Comparison of ENCODE assay signal across 14 mouse cellular contexts in genomic region chr12:101011017-101011416, GRCm38 (mm10). TPM values are rescaled to one million over a fixed set of nuclear protein-coding genes. Genes with fewer than 3 reads are reported as not detected.
A peak's percentile ranks its signal among the peaks of the same experiment; 100 is the strongest.
DNase-seq lines count a peak whose midpoint lies in the region; TF ChIP-seq lines count a peak whose summit lies in the region.
"Had no signal": no experiment of that assay in that cellular context is flagged by ENCODE, and none has a peak within 500 bp of the region (broad histone marks: within the 10 kb centered on the region; RNA-seq: fewer than 3 reads in every experiment).

No protein-coding gene starts in this region.

- no peak overlapping the region for H3K4me3 ChIP-seq in gastrocnemius, adult 2 months
- no peak overlapping the region for H3K4me3 ChIP-seq in small intestine, adult 2 months (ENCODE audit: low read depth, low read length)

- H3K36me3 ChIP-seq in small intestine, adult 2 months (ENCODE audit: control insufficient read depth, insufficient read depth, low read length): no peaks in the 10 kb centered on the region

- no peaks in the 10 kb centered on the region for H3K27me3 ChIP-seq in small intestine, adult 2 months (ENCODE audit: control insufficient read depth, insufficient read depth, low read length)

- peak overlapping the region; percentile 97 for H3K27ac ChIP-seq in gastrocnemius, adult 2 months
- peak overlapping the region; percentile 98 for H3K27ac ChIP-seq in small intestine, adult 2 months (ENCODE audit: insufficient read depth, low read depth, low read length)
- H3K27ac ChIP-seq: hindbrain, embryonic 14.5 days had no signal

- TF ChIP-seq POLR2A in small intestine, adult 2 months (IDR thresholded peaks at IDR 0.05; ENCODE audit: low read depth, low read length): no peak

- TF ChIP-seq CTCF in gastrocnemius, adult 2 months (IDR thresholded peaks at IDR 0.05): no peak
- TF ChIP-seq CTCF in small intestine, adult 2 months (IDR thresholded peaks at IDR 0.05; ENCODE audit: extremely low read depth, insufficient read length, insufficient replicate concordance, low read depth, low read length): no peak

- H3K4me1 ChIP-seq in small intestine, adult 2 months (ENCODE audit: control insufficient read depth, insufficient read depth, insufficient read length, low read length): peaks cover 69% of the 10 kb centered on the region

- 31% methylated on average over 7 of the region's 7 CpGs for WGBS in small intestine, adult 2 months

- intact Hi-C loops in gastrocnemius, adult 2 months (cut with DNase I): no loop called here
- intact Hi-C loops in left cerebral cortex, postnatal 4 days (cut with DNase I): no loop called here

- DNase-seq in gastrocnemius, adult 2 months: no peak
- DNase-seq in gastrocnemius, postnatal 25 days: no peak
- peak; percentile 70 for DNase-seq in A20 (ENCODE audit: low read depth, low spot score)
- DNase-seq in induced T-regulatory cell, adult 2 months (ENCODE audit: low read depth): peak; percentile 72
- DNase-seq in frontal cortex, postnatal 36 days (ENCODE audit: low spot score in 2 of 2): no peak
- no peak for DNase-seq in frontal cortex, postnatal 14 days (ENCODE audit: low spot score in 2 of 2)
- no peak for DNase-seq in left cerebral cortex, postnatal 4 days
- DNase-seq: cerebellum, postnatal 14 days; heart, postnatal 14 days; layer of hippocampus, adult 9-11 months; lung, postnatal 36 days; thymus, postnatal 36 days had no signal

RNA-seq across cellular contexts. Expression of gene Ccdc88c, which starts 17.8 kb away (rescaled TPM):
- total RNA-seq in gastrocnemius, adult 2 months (2021): 10 to 100 TPM; 28.4 to 34.7 TPM
- total RNA-seq in gastrocnemius, postnatal 25 days (2021): 10 to 100 TPM; 25.1 to 32.3 TPM
- 10.2 and 11.7 TPM in 2 replicates for polyA plus RNA-seq in small intestine, adult 2 months (2012; rRNA removed)
- total RNA-seq in left cerebral cortex, postnatal 4 days (2021): 10 to 100 TPM; 35.9 to 40.3 TPM

Comparison
In these comparisons a context has a peak if more than half of its experiments do, and no peak if none do; other contexts are left out.
1. DNase-seq: peak in A20 (single experiment) and induced T-regulatory cell, adult 2 months (single experiment); none in gastrocnemius, adult 2 months (single experiment), gastrocnemius, postnatal 25 days (single experiment), frontal cortex, postnatal 36 days (0 of 2), frontal cortex, postnatal 14 days (0 of 2) and left cerebral cortex, postnatal 4 days (single experiment).